Mouse (Mus musculus) embryonic facial prominence, embryonic 10.5 days (tissue): ENCODE measurements at regions not wholly inside any gene's neighbourhood (a gene's known extent, or its start where the extent isn't known, plus 50 kb on each side); places are given as distances from the start of the nearest gene placed in this dataset.

Experiments
- DNase-seq: peaks from one replicate; pipeline ENCODE4 v3.0.0-alpha.2; 2017; ENCODE audit warnings: low spot score
- H3K27ac ChIP-seq: fragments of 300-500 bp; sonication (generic); replicated peaks from 2 replicates; pipeline ENCODE4 v1.5.1; 2016; ENCODE audit warnings: mild to moderate bottlenecking
- H3K27me3 ChIP-seq: fragments of 300-500 bp; sonication (generic); replicated peaks from 2 replicates; pipeline ENCODE4 v1.6.1; 2016; ENCODE audit warnings: low read depth, mild to moderate bottlenecking; ENCODE audit not compliant: poor library complexity, severe bottlenecking
- H3K36me3 ChIP-seq: fragments of 300-500 bp; sonication (generic); replicated peaks from 2 replicates; pipeline ENCODE4 v1.6.1; 2016; ENCODE audit warnings: mild to moderate bottlenecking, moderate library complexity
- H3K4me1 ChIP-seq: fragments of 300-500 bp; sonication (generic); 2 replicates; pipeline ENCODE4 v1.6.1; 2016
- H3K4me3 ChIP-seq: fragments of 300-500 bp; sonication (generic); 2 replicates; pipeline ENCODE4 v1.5.1; 2016; ENCODE audit warnings: mild to moderate bottlenecking, moderate library complexity
- H3K9me3 ChIP-seq: fragments of 300-500 bp; sonication (generic); 2 replicates; pipeline ENCODE4 v1.6.1; 2016; ENCODE audit warnings: mild to moderate bottlenecking
- WGBS: fragments of 180-500 bp; shearing (Covaris S2); methylation state at CpG from one replicate; pipeline ENCODE4 v1.1.7; 2016; 5-methylcytosine and 5-hydroxymethylcytosine counted together

DNA sequence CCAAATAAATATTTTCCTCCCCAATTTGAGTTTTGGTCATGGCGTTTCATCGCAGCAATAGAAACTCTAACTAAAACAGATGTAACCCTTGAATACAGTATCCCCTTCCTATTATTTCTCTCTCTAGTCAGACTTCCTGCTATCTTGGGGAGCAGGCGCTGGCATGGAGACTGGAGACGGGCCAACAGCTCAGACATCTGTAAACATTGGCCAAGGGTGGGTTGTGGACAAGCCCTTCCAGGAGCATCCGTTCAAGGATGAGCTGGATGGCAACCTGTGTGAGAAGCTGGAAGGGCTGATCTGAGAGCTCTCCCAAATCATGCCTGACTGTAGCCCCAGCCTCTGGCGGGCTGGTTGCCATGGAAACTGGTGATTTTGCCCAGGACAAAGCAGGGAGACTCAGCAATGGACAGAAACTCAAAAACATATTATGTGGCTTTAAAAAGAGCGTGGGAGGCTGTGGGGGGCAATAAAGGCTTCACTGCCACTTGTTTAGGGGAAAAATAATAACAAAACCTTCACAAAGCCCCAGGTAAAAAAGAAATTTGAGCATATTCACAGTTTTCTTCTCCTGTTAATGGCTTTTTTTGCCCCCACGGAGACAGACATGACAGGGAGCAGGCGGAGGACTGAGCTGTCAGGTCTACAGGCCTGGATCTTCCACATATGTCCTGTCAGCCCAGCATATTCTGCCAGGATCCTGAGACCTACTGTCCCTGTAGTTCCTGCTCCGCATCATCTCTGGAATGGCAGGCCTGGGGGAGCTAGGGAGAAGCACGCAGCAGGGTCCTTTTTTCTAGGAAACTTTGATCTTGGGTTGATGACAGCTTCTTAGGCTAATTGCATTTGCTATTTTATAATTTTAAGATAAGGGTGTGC lies 113.0 kb downstream of the Chst1 start:
- DNase-seq: peak; percentile 53
- WGBS: 70% methylated on average over 11 of the region's 11 CpGs
- peaks cover 27% of the 10 kb centered on the region for H3K4me1 ChIP-seq
- no peaks in the 10 kb centered on the region for H3K9me3 ChIP-seq
- H3K4me3 ChIP-seq: no peak overlapping the region
- H3K36me3 ChIP-seq: no peaks in the 10 kb centered on the region
- peak overlapping the region; percentile 15 for H3K27ac ChIP-seq
- peaks cover 12% of the 10 kb centered on the region; the same call in 1 of the 2 replicates for H3K27me3 ChIP-seq

DNA sequence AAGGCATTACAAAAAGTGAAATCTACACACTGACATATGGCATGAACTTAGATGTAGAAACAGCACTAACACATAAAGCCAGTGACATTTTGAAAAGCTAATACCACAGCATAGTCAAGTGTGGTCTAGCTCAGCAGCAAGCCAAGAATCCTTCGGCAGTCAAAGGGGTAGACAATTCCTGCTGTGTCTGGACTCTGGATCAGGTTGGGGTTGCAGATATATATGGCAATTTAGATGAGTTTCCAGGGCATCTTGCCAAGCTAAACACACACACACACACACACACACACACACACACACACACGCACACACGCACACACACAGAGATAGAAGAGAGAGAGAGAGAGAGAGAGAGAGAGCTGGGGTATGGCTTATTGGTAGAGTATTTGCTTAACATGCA lies 118.2 kb downstream of the Chst1 start:
- 61% methylated on average over 3 of the region's 3 CpGs for WGBS
- no peak for DNase-seq

DNA sequence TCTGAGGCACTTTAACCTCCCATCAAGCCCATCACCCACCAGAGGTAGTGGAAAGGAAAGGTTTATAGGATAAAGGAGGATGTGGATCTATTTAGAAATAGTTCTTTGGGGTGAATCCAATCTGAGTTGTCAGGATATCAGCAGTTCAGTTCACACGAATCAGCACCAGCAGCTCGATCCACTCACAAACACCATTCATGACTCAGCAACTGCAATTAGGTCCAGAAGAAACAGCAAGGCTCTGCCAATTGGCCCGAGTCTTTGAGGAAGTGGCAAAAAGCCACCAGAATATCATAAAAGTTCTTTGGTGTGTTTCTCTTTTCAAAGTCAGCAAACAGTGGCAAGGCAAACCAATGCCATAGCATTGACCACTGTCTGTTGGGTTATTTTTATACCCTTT lies 122.4 kb downstream of the Chst1 start:
- Histone ChIP-seq H3K4me1 (peaks cover 16% of the 10 kb centered on the region), H3K27me3 (no peaks in the 10 kb centered on the region), H3K9me3 (no peaks in the 10 kb centered on the region), H3K27ac (no peak overlapping the region), H3K36me3 (no peaks in the 10 kb centered on the region), H3K4me3 (no peak overlapping the region)
- 89% methylated on average over 3 of the region's 3 CpGs for WGBS
- DNase-seq: no peak

More for the DNA sequence above, 118.2 kb downstream of the Chst1 start:
- Histone ChIP-seq H3K36me3 (no peaks in the 10 kb centered on the region), H3K4me3 (no peak overlapping the region), H3K27ac (no peak overlapping the region), H3K4me1 (peaks cover 4% of the 10 kb centered on the region), H3K9me3 (no peaks in the 10 kb centered on the region), H3K27me3 (0 out of 2 replicates have a peak, but pooled peaks cover 4% of the 10 kb centered on the region)

DNA sequence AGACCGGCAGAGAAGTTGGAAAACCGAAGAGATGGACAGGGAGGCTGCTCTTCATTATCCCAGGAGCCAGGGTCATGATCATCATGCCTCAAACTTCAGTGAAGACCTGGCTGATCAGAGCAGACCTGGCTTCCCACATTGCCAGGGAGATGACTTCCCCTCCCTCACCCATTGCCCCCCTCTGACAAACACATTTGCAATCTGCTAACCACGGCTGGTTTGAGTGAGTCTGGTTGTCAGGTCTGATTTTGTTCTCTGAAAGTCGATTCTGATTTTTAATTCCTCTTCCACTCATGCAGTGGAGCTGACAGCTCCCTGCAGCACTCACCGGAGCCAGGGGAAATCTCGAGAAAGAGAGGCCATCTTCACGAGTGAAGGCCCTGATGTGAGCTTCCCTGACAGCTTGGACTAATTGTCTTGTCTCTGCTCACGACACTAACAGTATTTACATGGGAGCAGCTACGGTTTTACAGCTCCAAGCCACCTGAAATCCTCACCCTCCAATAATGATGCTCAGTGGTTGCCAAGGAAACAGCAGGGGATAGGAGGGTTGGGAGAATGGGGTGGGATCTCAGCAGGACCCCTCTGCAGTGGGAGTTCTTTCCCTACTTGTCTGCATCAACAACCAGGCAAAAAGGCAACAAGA lies 124.2 kb downstream of the Chst1 start:
- Histone ChIP-seq H3K27ac (no peak overlapping the region), H3K36me3 (no peaks in the 10 kb centered on the region), H3K4me1 (peaks cover 20% of the 10 kb centered on the region), H3K9me3 (no peaks in the 10 kb centered on the region), H3K4me3 (no peak overlapping the region), H3K27me3 (no peaks in the 10 kb centered on the region)
- WGBS: 53% methylated on average over 9 of the region's 9 CpGs
- no peak for DNase-seq

DNA sequence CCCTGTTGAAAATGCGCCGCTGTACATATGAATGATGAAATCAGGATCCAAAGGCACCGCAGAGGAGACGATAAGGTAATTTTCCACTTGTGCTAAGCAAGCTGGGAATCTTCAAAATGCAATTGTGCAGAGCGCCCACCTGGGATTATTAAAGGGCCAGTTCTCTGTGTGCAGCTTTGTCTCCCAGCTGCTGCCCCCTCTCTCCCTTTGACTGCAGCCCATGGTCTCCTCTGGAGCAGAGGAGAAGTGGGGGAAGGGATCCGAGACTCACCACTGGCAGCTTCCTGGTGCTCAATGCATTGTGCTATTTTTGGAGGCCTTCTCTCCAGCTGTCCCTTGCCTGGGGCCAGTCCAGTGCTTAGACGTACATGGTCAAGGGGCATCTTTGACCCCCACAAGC lies 127.1 kb downstream of the Chst1 start:
- WGBS: 61% methylated on average over 7 of the region's 7 CpGs
- Histone ChIP-seq H3K27ac (peak overlapping the region; percentile 53), H3K27me3 (no peaks in the 10 kb centered on the region), H3K4me1 (peaks cover 20% of the 10 kb centered on the region), H3K36me3 (no peaks in the 10 kb centered on the region), H3K4me3 (no peak overlapping the region), H3K9me3 (no peaks in the 10 kb centered on the region)
- DNase-seq: peak; percentile 21

DNA sequence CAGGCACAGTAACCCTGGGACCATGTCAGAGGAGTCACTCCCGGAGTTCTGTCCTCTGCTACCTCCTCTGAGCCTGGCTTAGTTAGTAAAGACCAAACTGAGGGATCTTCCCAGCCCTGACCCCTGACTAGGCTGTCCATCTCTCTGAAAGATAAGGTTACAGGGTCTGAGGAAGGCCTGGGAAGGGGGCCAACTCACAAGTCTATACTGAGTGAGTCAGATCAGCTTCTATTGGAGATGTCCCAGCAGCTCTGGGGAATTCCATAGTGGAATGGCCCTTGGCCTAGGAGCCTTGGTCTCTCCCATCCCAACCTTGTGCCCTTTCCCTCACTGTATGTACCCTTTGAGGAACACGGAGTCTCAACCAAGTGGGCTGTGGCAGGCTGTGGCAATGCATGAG lies 127.7 kb downstream of the Chst1 start:
- peaks cover 20% of the 10 kb centered on the region for H3K4me1 ChIP-seq
- H3K36me3 ChIP-seq: no peaks in the 10 kb centered on the region
- peak overlapping the region; percentile 53; the same call in 1 of the 2 replicates for H3K27ac ChIP-seq
- WGBS: 84% methylated on average over 2 of the region's 2 CpGs
- no peaks in the 10 kb centered on the region for H3K9me3 ChIP-seq
- H3K4me3 ChIP-seq: no peak overlapping the region
- no peaks in the 10 kb centered on the region for H3K27me3 ChIP-seq
- DNase-seq: no peak

DNA sequence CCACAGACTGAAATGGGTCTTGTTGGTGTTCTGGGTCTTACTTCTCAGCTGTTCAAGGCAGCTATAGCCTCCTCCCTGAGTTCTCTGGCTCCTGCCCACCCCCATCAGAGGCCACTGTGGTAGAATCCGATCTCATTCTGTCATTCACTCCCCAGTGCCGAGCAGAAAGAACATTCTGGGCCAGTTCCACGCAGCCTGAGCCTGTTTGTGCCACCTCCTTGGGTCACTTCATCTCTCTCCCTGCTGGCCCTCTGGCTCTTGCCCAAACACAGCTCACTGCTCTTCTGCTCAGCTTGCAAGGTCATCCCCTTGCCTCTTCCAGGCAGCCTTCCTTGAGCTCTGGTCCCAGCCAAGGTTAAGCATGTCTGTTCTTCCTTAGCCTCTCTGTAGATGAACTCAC lies 128.9 kb downstream of the Chst1 start:
- WGBS: 82% methylated on average over 3 of the region's 3 CpGs
- no peaks in the 10 kb centered on the region for H3K27me3 ChIP-seq
- no peak overlapping the region; the same call in 1 of the 2 replicates for H3K27ac ChIP-seq
- DNase-seq: no peak
- H3K4me1 ChIP-seq: peaks cover 23% of the 10 kb centered on the region
- H3K9me3 ChIP-seq: no peaks in the 10 kb centered on the region
- H3K4me3 ChIP-seq: no peak overlapping the region
- no peaks in the 10 kb centered on the region for H3K36me3 ChIP-seq

DNA sequence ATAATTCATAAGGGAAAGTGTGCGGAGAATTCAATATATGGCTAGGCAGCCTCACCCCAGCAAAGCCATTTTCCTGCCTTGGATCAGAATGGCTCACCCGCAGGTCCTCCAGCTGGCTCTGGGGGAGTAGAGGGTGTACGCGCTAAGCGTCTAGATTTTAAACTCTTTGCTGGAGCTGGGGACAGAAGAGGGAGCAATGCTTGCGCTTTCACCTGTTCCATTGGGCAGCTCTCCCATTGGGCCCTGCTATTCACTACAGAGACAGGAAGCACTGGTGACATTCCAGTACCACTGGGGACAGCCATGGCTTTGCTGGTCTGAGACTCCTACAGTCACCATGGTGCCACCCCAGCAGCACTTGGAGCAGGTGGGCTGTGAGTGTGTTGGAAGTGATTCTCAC lies 130.9 kb downstream of the Chst1 start:
- 94% methylated on average over 6 of the region's 6 CpGs for WGBS
- no peak for DNase-seq
- Histone ChIP-seq H3K4me3 (no peak overlapping the region), H3K9me3 (no peaks in the 10 kb centered on the region), H3K27ac (no peak overlapping the region), H3K4me1 (peaks cover 22% of the 10 kb centered on the region), H3K36me3 (no peaks in the 10 kb centered on the region), H3K27me3 (no peaks in the 10 kb centered on the region)

DNA sequence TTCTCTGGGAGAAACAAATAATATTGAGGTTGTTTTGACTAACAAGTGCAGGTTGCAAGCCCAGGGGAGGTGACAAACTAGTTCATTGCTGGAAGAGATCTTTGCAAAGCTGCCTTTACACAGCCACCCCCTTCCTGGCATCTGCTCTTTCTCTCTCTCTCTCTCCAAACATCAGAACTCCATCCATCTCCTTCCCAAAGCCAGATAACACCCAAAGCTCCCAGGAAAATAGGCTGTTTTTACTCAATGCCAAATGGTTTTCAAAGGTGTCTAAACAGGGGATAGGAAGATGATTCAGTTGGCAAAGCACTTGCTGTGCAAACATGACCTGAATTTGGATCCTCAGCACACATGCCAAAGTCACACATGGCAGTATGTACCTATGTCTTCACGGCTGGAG lies 133.9 kb downstream of the Chst1 start:
- no peak for DNase-seq

DNA sequence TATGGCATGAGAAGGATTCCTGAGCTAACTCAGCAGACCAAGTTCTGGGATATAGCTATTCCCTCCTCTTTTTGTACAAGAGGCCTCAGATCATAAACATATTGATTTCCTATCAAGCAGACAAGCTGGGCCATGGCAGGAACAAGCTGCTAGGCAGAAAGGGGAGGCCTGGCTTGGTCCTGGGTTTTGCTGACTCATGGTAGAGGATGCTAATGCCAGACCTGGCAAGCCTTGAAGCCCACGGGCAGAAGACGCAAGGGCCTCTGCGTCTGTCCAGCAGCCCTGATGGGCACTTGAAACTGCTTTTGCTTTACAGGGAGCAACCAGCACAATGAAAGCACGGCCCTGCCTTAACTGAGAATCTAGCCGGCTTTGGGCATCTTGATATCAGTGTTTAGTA lies 136.3 kb downstream of the Chst1 start:
- WGBS: 86% methylated on average over 5 of the region's 5 CpGs
- no peak overlapping the region for H3K27ac ChIP-seq
- no peak overlapping the region for H3K4me3 ChIP-seq
- no peaks in the 10 kb centered on the region for H3K27me3 ChIP-seq
- no peaks in the 10 kb centered on the region for H3K36me3 ChIP-seq
- DNase-seq: no peak
- no peaks in the 10 kb centered on the region for H3K9me3 ChIP-seq
- H3K4me1 ChIP-seq: 0 out of 2 replicates have a peak, but pooled peaks cover 14% of the 10 kb centered on the region

More for the DNA sequence above, 133.9 kb downstream of the Chst1 start:
- 90% methylated on average over 1 of the region's 1 CpGs for WGBS
- H3K27me3 ChIP-seq: no peaks in the 10 kb centered on the region
- no peak overlapping the region for H3K27ac ChIP-seq
- H3K9me3 ChIP-seq: no peaks in the 10 kb centered on the region
- 0 out of 2 replicates have a peak, but pooled peaks cover 14% of the 10 kb centered on the region for H3K4me1 ChIP-seq
- H3K36me3 ChIP-seq: no peaks in the 10 kb centered on the region
- no peak overlapping the region for H3K4me3 ChIP-seq

DNA sequence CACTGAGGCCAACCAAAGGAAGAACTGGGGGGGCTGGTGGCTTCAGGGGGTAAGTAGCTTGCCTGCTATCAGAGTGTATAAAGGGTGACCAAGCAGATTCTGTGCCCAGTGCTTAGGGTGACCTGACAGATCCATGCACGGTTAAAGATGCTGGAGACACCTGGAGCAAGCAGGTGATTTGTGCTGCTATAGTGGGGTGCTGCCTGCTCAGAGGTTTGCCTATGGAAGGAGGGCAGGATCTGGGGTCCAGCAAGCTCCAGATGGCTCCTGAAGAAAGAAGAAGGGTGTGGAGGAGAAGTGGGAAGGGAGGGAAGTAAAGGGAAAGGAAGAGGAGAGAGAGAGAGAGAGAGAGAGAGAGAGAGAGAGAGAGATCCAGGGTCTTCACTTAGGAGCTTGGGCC lies 137.8 kb downstream of the Chst1 start:
- Histone ChIP-seq H3K36me3 (no peaks in the 10 kb centered on the region), H3K27me3 (no peaks in the 10 kb centered on the region), H3K4me1 (0 out of 2 replicates have a peak, but pooled peaks cover 17% of the 10 kb centered on the region), H3K27ac (no peak overlapping the region), H3K4me3 (no peak overlapping the region), H3K9me3 (no peaks in the 10 kb centered on the region)
- no peak for DNase-seq
- WGBS: 81% methylated on average over 1 of the region's 1 CpGs

DNA sequence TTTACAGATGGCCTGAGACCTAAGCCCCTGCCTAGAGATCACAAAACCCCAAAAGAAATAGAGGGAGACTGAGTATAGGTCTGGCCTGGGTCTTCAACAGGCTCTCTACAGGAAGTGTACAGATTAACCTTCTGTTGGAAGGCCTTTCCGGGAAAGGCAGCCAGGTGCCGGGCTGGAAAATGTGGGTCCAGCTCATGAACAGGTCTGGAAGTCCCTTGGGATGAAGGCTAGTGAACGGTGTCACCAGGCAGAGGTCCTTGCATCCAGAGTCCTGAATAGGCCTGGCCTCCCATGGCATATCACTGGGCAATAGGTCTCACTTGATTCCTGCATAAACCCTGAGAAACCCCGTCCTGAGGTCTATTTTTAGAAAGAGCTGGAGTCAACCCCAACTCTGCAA lies 140.1 kb downstream of the Chst1 start:
- Histone ChIP-seq H3K36me3 (no peaks in the 10 kb centered on the region), H3K9me3 (no peaks in the 10 kb centered on the region), H3K4me1 (peaks cover 30% of the 10 kb centered on the region), H3K27me3 (no peaks in the 10 kb centered on the region), H3K27ac (no peak overlapping the region), H3K4me3 (no peak overlapping the region)
- no peak for DNase-seq
- 79% methylated on average over 4 of the region's 4 CpGs for WGBS

DNA sequence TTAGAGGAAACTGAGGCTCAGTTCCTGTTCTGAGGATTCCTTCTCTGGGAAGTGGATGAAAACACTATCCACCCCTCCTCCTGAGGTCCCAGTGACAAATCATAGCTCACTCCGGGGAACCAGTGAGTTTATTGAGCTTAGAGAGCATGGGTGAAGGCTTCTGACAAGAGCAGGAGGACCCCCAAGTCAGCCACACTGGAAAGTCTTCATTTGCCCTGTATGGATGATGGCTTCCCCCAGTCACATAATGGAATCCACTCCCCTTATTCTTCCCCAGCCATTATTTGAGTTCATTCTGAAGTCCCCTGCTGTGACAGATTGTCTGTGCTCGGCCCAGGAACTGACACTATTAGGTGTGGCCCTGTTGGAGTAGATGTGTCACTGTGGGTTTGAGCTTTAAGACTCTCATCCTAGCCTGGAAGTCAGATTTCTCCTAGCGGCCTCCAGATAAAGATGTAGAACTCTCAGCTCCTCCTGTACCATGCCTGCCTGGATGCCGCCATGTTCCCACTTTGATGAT lies 141.3 kb downstream of the Chst1 start:
- H3K27me3 ChIP-seq: no peaks in the 10 kb centered on the region
- H3K27ac ChIP-seq: no peak overlapping the region
- no peak for DNase-seq
- no peaks in the 10 kb centered on the region for H3K36me3 ChIP-seq
- WGBS: 90% methylated on average over 4 of the region's 4 CpGs
- H3K9me3 ChIP-seq: no peaks in the 10 kb centered on the region
- H3K4me3 ChIP-seq: no peak overlapping the region
- H3K4me1 ChIP-seq: peaks cover 29% of the 10 kb centered on the region
